Mouse (Mus musculus) lung, adult 2 months (tissue): Measurements from ENCODE around the gene Gjb1.

ENCODE experiments used
- CTCF ChIP-seq: fragments of 200-500 bp; IDR thresholded peaks from 2 replicates; pipeline ENCODE4 v1.5.1; 2011; ENCODE audit warnings: mild to moderate bottlenecking, low read length, control low read depth; ENCODE audit not compliant: insufficient read depth
- POLR2A ChIP-seq: fragments of 200-500 bp; IDR thresholded peaks from 2 replicates; pipeline ENCODE4 v1.6.1; 2011; ENCODE audit warnings: low read depth, mild to moderate bottlenecking, control low read depth, low read length, borderline replicate concordance; ENCODE audit errors: extremely low read depth

- TF ChIP-seq POLR2A (no peak), CTCF (no peak)
Measured at GRCm38 (mm10) chrX:101384439-101385137, 8.4 kb downstream of the Gjb1 start.
